Comparison of ENCODE assay signal across 8 mouse cellular contexts in the genomic region with DNA sequence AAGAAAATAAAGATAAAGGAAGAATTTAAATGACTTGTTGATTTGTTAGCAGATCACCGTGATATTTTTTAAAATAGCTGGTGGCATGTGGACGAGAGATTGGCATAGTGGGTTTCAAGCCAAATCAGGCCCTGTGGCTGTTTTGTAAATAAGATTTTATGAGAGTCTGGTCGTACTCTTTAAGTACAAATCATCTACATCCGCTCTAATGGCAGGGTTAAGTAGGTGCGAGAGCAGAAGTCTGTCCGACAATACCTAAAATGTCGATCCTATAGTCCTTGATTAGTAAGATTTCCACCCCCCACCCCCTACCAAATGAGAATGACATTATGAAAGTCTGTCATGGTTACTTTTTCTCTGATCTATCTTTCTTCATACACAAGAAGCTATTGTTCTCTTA. TPM values are rescaled to one million over a fixed set of nuclear protein-coding genes. Genes with fewer than 3 reads are reported as not detected.
DNase-seq lines count a peak whose midpoint lies in the region; ATAC-seq and TF ChIP-seq lines count a peak whose summit lies in the region.
"Not testable (repeated sequence)": the region's sequence is repeated elsewhere in the genome, so short reads cannot be mapped to it uniquely, and the experiment has no call there.

No protein-coding gene starts in this region.

- not testable (repeated sequence) for DNase-seq in MEL (ENCODE audit: low read depth, low spot score)
- DNase-seq in adrenal gland, postnatal 14 days, result peak; percentile 3
- peak; percentile 14 for DNase-seq in cerebellum, adult 9-10 months
- peak; percentile 4 for DNase-seq in forebrain, embryonic 14.5 days (ENCODE audit: low spot score)
- peak; percentile 15 for DNase-seq in kidney, adult 18-20 months
- DNase-seq in layer of hippocampus, adult 9-11 months, result peak; percentile 13
- DNase-seq in ovary, adult 18-20 months (ENCODE audit: low spot score), result peak; percentile 2
- peak; percentile 2 for DNase-seq in thymus, adult 2 months

- TF ChIP-seq RAD21 in MEL (IDR thresholded peaks at IDR 0.05; ENCODE audit: low read depth, low read length), result not testable (repeated sequence)

- H3K9ac ChIP-seq in MEL (ENCODE audit: control insufficient read depth, low read depth, low read length, poor library complexity, severe bottlenecking); forebrain, embryonic 14.5 days (ENCODE audit: low read length): not testable (repeated sequence)

- not testable (repeated sequence) for TF ChIP-seq CTCF in MEL (IDR thresholded peaks at IDR 0.05 in 2 of 3, conservative IDR thresholded peaks at IDR 0.05 in 1 of 3; ENCODE audit: control insufficient read depth in 1 of 3, insufficient read depth in 1 of 3, low read depth in 2 of 3, low read length in 3 of 3, poor library complexity in 1 of 3, severe bottlenecking in 1 of 3); thymus, adult 2 months (IDR thresholded peaks at IDR 0.05; ENCODE audit: borderline replicate concordance, control insufficient read depth, extremely low read depth, insufficient read depth, low read length, poor library complexity)

- H3K4me2 ChIP-seq in forebrain, embryonic 14.5 days (ENCODE audit: low read length), result not testable (repeated sequence)

- TF ChIP-seq POLR2A in MEL (IDR thresholded peaks at IDR 0.05; ENCODE audit: control insufficient read depth in 1 of 2, insufficient read depth in 1 of 2, low read depth in 1 of 2, low read length in 2 of 2, poor library complexity in 1 of 2); thymus, adult 2 months (IDR thresholded peaks at IDR 0.05; ENCODE audit: control insufficient read depth, extremely low read depth, insufficient read depth, low read length, poor library complexity): not testable (repeated sequence)

- H3K27ac ChIP-seq in MEL (ENCODE audit: control insufficient read depth, low read depth, low read length); forebrain, embryonic 14.5 days (ENCODE audit: low read depth, low read length); thymus, adult 2 months (ENCODE audit: control insufficient read depth, insufficient read depth, low read length): not testable (repeated sequence)

- not testable (repeated sequence) for H3K36me3 ChIP-seq in MEL (ENCODE audit: control insufficient read depth in 1 of 2, insufficient read depth in 2 of 2, low read length in 2 of 2)
- H3K36me3 ChIP-seq in forebrain, embryonic 14.5 days (ENCODE audit: control insufficient read depth, insufficient read depth, low read length), result peaks cover 79% of the 10 kb centered on the region
- peaks cover 12% of the 10 kb centered on the region; the same call in 1 of the 2 replicates for H3K36me3 ChIP-seq in thymus, adult 2 months (ENCODE audit: control insufficient read depth, insufficient read depth, low read length)

- not testable (repeated sequence) for H3K79me2 ChIP-seq in MEL (ENCODE audit: control insufficient read depth, insufficient read depth, low read length, poor library complexity)

- H3K27me3 ChIP-seq in MEL (ENCODE audit: control insufficient read depth in 1 of 2, insufficient read depth in 2 of 2, low read length in 2 of 2); forebrain, embryonic 14.5 days (replicated peaks; ENCODE audit: control insufficient read depth, insufficient read depth, low read length); thymus, adult 2 months (ENCODE audit: control insufficient read depth, insufficient read depth, low read length): not testable (repeated sequence)

- WGBS in forebrain, embryonic 14.5 days, result 91% methylated on average over 7 of the region's 7 CpGs
- WGBS in thymus, adult 2 months, result 91% methylated on average over 7 of the region's 7 CpGs

- TF ChIP-seq EP300 in MEL (IDR thresholded peaks at IDR 0.05; ENCODE audit: low read depth in 1 of 2, low read length in 2 of 2), result not testable (repeated sequence)

- ATAC-seq in forebrain, embryonic 14.5 days, result not testable (repeated sequence)

- not testable (repeated sequence) for H3K9me3 ChIP-seq in MEL (replicated peaks; ENCODE audit: insufficient read depth, low read length)
- peaks cover 32% of the 10 kb centered on the region for H3K9me3 ChIP-seq in forebrain, embryonic 14.5 days (replicated peaks; ENCODE audit: control insufficient read depth, low read length)

- H3K4me1 ChIP-seq in MEL (ENCODE audit: control insufficient read depth in 1 of 2, insufficient read depth in 2 of 2, low read length in 2 of 2); forebrain, embryonic 14.5 days (ENCODE audit: control insufficient read depth, insufficient read depth, low read length); thymus, adult 2 months (replicated peaks; ENCODE audit: control insufficient read depth, insufficient read depth, low read length): not testable (repeated sequence)

- H3K4me3 ChIP-seq in MEL (ENCODE audit: control insufficient read depth in 1 of 2, insufficient read depth in 1 of 2, low read depth in 2 of 2, low read length in 2 of 2); forebrain, embryonic 14.5 days (ENCODE audit: low read depth, low read length); thymus, adult 2 months (ENCODE audit: control insufficient read depth, insufficient read depth, low read length): not testable (repeated sequence)

TF ChIP-seq in MEL, 35 proteins besides CTCF, POLR2A, EP300 and RAD21:
- TF ChIP-seq ZMIZ1 (IDR thresholded peaks at IDR 0.05; ENCODE audit: low read depth, low read length), result 0 out of 2 replicates have a peak, but pooled peaks have one; percentile 8

RNA-seq across cellular contexts. Expression of a gene that starts 25.1 kb away (rescaled TPM):
- 2.5 and 4.7 TPM in 2 replicates for total RNA-seq in MEL (2012; rRNA removed)
- polyA plus RNA-seq in MEL (2012; ENCODE audit: insufficient read depth in 1 of 2, insufficient read length in 2 of 2, low read depth in 1 of 2, low replicate concordance in 2 of 2, missing spikeins in 1 of 2), result 10 to 100 TPM in 1 of 2 experiments, not detected in 1; 88.8 TPM
- 129 and 342 TPM in 2 replicates for total RNA-seq in adrenal gland, postnatal 14 days (2021)
- polyA plus RNA-seq in forebrain, embryonic 14.5 days (2014; fragmentation: Nextera tagmentation; extraction: Ambion mirVana), result 77.4 and 108 TPM in 2 replicates
- polyA plus RNA-seq in thymus, adult 2 months (2012; rRNA removed), result 1,607 and 1,995 TPM in 2 replicates

Comparison
In these comparisons a context has a peak if more than half of its experiments do, and no peak if none do; other contexts are left out.
1. RNA of a gene that starts 25.1 kb away (polyA plus RNA-seq): 1,607 to 1,995 TPM in thymus, adult 2 months; 88.8 TPM in MEL and 77.4 to 108 TPM in forebrain, embryonic 14.5 days; every median in the first group is over 10 times any median in the second.